Mouse (Mus musculus) spleen, adult 2 months (tissue): ENCODE results near the gene Fxyd3.

Experiments
- CTCF ChIP-seq: fragments of 200-500 bp; IDR thresholded peaks from 2 replicates; pipeline ENCODE4 v1.5.1; 2011; ENCODE audit warnings: mild to moderate bottlenecking, inconsistent platforms; ENCODE audit not compliant: insufficient read depth, insufficient read length, insufficient replicate concordance; ENCODE audit errors: extremely low read depth
- POLR2A ChIP-seq: fragments of 200-500 bp; IDR thresholded peaks from 2 replicates; pipeline ENCODE4 v1.6.1; 2011; ENCODE audit warnings: low read depth, low read length, inconsistent platforms

DNA sequence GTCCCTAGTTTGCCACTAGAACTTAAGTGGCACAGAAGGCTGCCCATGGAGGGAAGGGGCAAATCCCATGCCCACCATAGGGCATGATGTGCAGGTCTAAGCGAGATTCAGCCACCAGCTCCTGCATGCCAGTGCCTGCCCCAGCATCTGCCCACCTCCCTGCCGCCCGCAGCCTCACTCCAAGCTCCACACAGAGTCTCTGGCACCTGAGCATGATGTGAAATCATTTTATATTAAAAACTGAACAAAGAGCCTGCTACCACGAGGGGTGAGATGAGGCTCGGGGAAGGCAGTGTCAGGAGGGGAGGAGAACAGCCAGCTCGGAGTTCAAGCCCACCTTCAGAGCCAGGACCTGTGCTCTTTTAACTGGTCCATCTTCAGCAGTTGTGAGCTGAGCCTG lies 6.2 kb downstream of the Fxyd3 start:
- TF ChIP-seq CTCF (no peak), POLR2A (no peak)
